Mouse (Mus musculus) liver, embryonic 14.5 days (tissue): Measurements from ENCODE around the gene Timm44.

ENCODE experiments used
- CTCF ChIP-seq: IDR thresholded peaks from 2 replicates; pipeline ENCODE4 v1.5.1; 2016; ENCODE audit warnings: antibody characterized with exemption, low read depth, control low read depth
- EP300 ChIP-seq: IDR thresholded peaks from 2 replicates; pipeline ENCODE4 v1.6.1; 2016; ENCODE audit warnings: antibody characterized with exemption, low read depth

- TF ChIP-seq CTCF, result peak; percentile 71
- TF ChIP-seq EP300, result no peak
Observed at GRCm38 (mm10) chr8:4238434-4239192, 37.1 kb downstream of the Timm44 start, which contains the start of the genes Map2k7 and Gm49320.
